Mouse (Mus musculus) embryonic facial prominence, embryonic 12.5 days (tissue): Measurements from ENCODE around the gene Cript. TPM values are rescaled to one million over a fixed set of nuclear protein-coding genes. Genes with fewer than 3 reads are reported as not detected.
"Not testable (repeated sequence)": the region's sequence is repeated elsewhere in the genome, so short reads cannot be mapped to it uniquely, and the experiment has no call there.

Experiments
- ATAC-seq: fragments of 200-750 bp; cut with Nextera tagmentation; 2 replicates; pipeline ENCODE4 v1.8.0; 2017; ENCODE audit not compliant: insufficient number of reproducible peaks, insufficient read depth, low FRiP score, low TSS enrichment
- H3K27ac ChIP-seq: fragments of 300-500 bp; sonication (generic); 2 replicates; pipeline ENCODE4 v1.5.1; 2016; ENCODE audit warnings: mild to moderate bottlenecking
- H3K27me3 ChIP-seq: fragments of 300-500 bp; sonication (generic); 2 replicates; pipeline ENCODE4 v1.6.1; 2016; ENCODE audit warnings: mild to moderate bottlenecking, moderate library complexity
- H3K36me3 ChIP-seq: fragments of 300-500 bp; sonication (generic); 2 replicates; pipeline ENCODE4 v1.6.1; 2016; ENCODE audit warnings: mild to moderate bottlenecking
- H3K4me1 ChIP-seq: fragments of 300-500 bp; sonication (generic); 2 replicates; pipeline ENCODE4 v1.6.1; 2016
- H3K4me2 ChIP-seq: fragments of 300-500 bp; sonication (generic); replicated peaks from 2 replicates; pipeline ENCODE4 v1.6.1; 2016; ENCODE audit warnings: mild to moderate bottlenecking, moderate library complexity
- H3K4me3 ChIP-seq: fragments of 300-500 bp; sonication (generic); 2 replicates; pipeline ENCODE4 v1.5.1; 2016; ENCODE audit warnings: mild to moderate bottlenecking
- H3K9ac ChIP-seq: fragments of 300-500 bp; sonication (generic); 2 replicates; pipeline ENCODE4 v1.6.1; 2016; ENCODE audit warnings: mild to moderate bottlenecking, moderate library complexity
- H3K9me3 ChIP-seq: fragments of 300-500 bp; sonication (generic); 2 replicates; pipeline ENCODE4 v1.6.1; 2016; ENCODE audit warnings: mild to moderate bottlenecking, moderate library complexity
- WGBS: fragments of 180-500 bp; shearing (Covaris S2); methylation state at CpG from one replicate; pipeline ENCODE4 v1.1.7; 2016; 5-methylcytosine and 5-hydroxymethylcytosine counted together
- polyA plus RNA-seq: library from polyadenylated mRNA; unstranded; fragments of >200 nt; fragmentation: Nextera tagmentation; extraction: Ambion mirVana; gene quantifications from 2 replicates; pipeline ENCODE4 v1.2.1, GENCODE M21; 2016

The Cript gene
- polyA plus RNA-seq, 1 experiment from 2014 or later, result 152 TPM

DNA sequence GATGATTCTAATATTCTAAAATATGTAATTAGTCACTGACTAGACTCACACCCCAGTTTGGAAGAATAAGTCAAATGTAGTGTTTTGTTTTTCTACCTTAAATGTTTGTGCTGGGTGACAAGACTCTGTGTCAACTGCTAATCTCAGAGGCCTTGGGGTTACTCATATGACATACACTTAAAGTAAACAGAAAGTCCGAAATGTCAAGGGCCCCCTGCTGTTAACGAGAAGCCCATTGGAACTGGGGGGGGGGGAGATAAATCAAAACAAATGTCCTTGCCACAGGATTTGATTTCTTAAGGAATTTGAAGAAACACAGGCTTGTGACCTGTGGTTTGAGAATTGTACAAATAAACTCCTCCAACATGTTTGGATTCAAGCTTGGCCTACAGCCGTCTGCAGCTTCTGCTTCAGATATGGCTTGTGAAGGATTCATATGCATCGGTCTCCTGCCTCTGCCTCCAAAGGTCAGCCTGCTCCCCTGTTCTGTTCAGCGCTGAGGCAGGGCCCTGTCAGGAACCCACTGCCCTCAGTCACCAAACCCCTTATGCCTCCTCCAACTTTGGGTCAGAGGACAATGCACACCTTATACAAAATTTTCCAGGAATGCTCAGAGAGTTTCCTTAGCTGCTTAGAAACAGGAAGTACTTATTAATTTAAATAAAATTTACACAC lies 47.6 kb downstream of the Cript start:
- no peaks in the 10 kb centered on the region for H3K36me3 ChIP-seq
- no peaks in the 10 kb centered on the region for H3K27me3 ChIP-seq
- 40% methylated on average over 5 of the region's 5 CpGs for WGBS
- H3K27ac ChIP-seq, result no peak overlapping the region
- H3K9ac ChIP-seq, result no peak overlapping the region
- no peak overlapping the region for H3K4me3 ChIP-seq
- H3K9me3 ChIP-seq, result 0 out of 2 replicates have a peak, but pooled peaks cover 4% of the 10 kb centered on the region
- no peak for ATAC-seq
- no peak overlapping the region for H3K4me2 ChIP-seq
- H3K4me1 ChIP-seq, result peaks cover 3% of the 10 kb centered on the region; the same call in 1 of the 2 replicates

DNA sequence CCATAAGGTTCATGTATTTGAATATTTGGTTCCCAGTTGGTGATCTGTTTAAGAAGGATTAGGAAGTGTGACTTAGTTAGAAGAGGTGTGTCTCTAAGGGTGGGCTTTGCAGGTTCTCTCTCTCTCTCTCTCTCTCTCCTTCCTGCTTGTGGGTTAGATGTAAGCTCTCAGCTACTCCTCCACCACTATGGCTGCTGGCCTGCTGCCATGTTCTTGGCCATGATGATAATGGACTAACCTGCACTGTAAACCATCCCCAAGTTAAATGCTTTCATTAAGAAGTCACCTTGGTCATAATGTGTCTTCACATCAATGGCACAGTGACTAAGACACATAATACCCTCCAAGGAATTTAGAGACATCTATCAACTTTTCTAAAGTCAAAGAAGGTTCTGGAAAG lies 48.1 kb downstream of the Cript start:
- Histone ChIP-seq H3K27me3 (no peaks in the 10 kb centered on the region), H3K4me2 (no peak overlapping the region), H3K36me3 (no peaks in the 10 kb centered on the region), H3K27ac (no peak overlapping the region), H3K9me3 (0 out of 2 replicates have a peak, but pooled peaks cover 4% of the 10 kb centered on the region), H3K4me1 (peaks cover 3% of the 10 kb centered on the region; the same call in 1 of the 2 replicates), H3K9ac (no peak overlapping the region), H3K4me3 (no peak overlapping the region)
- no peak for ATAC-seq

DNA sequence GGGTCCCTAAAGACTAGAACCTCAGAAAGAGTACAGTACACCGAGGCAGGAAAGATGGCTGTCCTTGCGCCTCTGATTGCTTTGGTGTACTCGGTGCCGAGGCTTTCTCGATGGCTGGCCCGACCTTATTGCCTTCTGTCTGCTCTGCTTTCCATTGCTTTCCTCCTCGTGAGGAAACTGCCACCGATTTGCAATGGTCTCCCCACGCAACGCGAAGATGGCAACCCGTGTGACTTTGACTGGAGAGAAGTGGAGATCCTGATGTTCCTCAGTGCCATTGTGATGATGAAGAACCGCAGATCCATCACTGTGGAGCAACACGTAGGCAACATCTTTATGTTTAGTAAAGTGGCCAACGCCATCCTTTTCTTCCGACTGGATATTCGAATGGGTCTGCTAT lies 52.9 kb downstream of the Cript start:
- H3K4me1 ChIP-seq, H3K9me3 ChIP-seq, H3K4me2 ChIP-seq, H3K27me3 ChIP-seq, ATAC-seq, H3K4me3 ChIP-seq, H3K9ac ChIP-seq, H3K36me3 ChIP-seq, H3K27ac ChIP-seq: not testable (repeated sequence)
- WGBS, result 94% methylated on average over 17 of the region's 17 CpGs

DNA sequence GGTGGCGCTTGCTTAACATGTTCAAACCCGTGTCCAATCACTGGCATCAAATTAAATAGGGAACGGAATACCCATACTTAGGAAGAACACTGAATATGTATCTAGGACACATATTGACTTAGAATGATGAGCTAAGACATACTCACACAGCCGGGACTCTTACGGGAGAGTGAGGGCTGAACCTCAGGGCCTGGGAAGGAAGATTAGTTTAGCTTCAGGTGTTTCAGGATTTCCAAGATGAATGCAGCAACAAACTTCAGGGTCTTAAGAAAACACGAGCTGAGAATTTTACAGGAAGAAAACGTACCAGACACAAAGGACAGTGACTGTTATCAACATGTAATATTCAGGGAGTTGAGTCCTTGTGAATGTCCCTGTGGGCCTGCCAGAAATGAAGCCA lies 55.4 kb downstream of the Cript start:
- Histone ChIP-seq H3K4me2 (no peak overlapping the region), H3K36me3 (no peaks in the 10 kb centered on the region), H3K9ac (no peak overlapping the region), H3K27me3 (no peaks in the 10 kb centered on the region), H3K4me1 (no peaks in the 10 kb centered on the region), H3K27ac (no peak overlapping the region), H3K9me3 (no peaks in the 10 kb centered on the region), H3K4me3 (no peak overlapping the region)
- 84% methylated on average over 7 of the region's 7 CpGs for WGBS
- no peak for ATAC-seq

DNA sequence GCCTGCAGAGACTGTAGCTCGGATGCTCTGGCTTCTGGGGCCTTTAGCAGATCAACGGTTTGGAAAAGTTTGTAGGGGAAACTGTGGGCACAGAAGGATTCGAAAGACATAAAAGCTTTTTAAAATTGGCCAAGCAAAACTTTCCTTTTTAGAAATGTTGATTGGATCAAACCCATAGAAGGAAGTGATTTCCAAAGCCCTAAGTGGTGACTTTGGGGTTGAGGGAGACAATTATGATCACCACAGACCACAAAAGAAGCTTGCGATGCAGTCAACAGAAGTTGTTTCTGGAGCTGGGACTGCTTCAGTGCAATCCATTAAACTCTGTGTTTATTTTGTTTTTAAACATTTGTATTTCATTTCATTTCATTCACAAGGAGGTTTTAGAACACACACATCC lies 57.2 kb downstream of the Cript start:
- Histone ChIP-seq H3K36me3 (no peaks in the 10 kb centered on the region), H3K4me1 (no peaks in the 10 kb centered on the region), H3K27me3 (no peaks in the 10 kb centered on the region), H3K9me3 (no peaks in the 10 kb centered on the region), H3K9ac (no peak overlapping the region), H3K27ac (no peak overlapping the region), H3K4me3 (no peak overlapping the region), H3K4me2 (no peak overlapping the region)
- WGBS, result 78% methylated on average over 4 of the region's 4 CpGs
- ATAC-seq, result no peak

DNA sequence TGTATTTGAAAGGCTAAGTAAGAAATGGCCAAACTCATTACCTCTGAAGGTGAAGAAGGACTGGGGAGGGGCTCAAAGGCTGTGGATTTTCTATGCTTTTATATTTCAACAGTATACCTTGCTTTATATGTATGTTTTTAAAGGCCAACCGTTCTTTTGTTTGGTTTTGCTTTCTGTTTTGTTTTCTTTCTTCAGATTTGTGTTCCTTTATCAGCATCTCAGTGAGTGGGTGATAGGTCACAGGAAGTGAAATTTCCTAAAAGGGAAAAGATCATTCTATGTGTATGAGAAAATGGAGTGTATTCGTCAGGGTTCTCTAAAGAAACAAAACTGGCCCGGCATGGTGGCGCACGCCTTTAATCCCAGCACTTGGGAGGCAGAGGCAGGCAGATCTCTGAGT lies 58.3 kb downstream of the Cript start:
- Histone ChIP-seq H3K4me2 (no peak overlapping the region), H3K27ac (no peak overlapping the region), H3K4me1 (no peaks in the 10 kb centered on the region), H3K9ac (no peak overlapping the region), H3K27me3 (no peaks in the 10 kb centered on the region), H3K4me3 (no peak overlapping the region), H3K9me3 (no peaks in the 10 kb centered on the region), H3K36me3 (no peaks in the 10 kb centered on the region)
- ATAC-seq, result no peak
- 86% methylated on average over 5 of the region's 5 CpGs for WGBS

Other genes starting within 250 kb of the Cript start
- gene Tmem247, start 108.2 kb upstream of the Cript start, polyA plus RNA-seq, result not detected in 2 replicates
- not detected in 2 replicates for gene Atp6v1e2, start 77.7 kb upstream of the Cript start, polyA plus RNA-seq
- 26.6 and 30.0 TPM in 2 replicates for gene Rhoq, start 62.5 kb upstream of the Cript start, polyA plus RNA-seq
- 32.1 and 32.7 TPM in 2 replicates for gene Pigf, start 144 bp upstream of the Cript start, polyA plus RNA-seq
- gene Socs5, start 82.1 kb downstream of the Cript start, polyA plus RNA-seq, result 19.1 and 23.6 TPM in 2 replicates
- 77.9 and 85.1 TPM in 2 replicates for gene Mcfd2, start 240.4 kb downstream of the Cript start, polyA plus RNA-seq